Mouse (Mus musculus) heart, embryonic 12.5 days (tissue): ENCODE measurements around the gene Ip6k2. TPM values are rescaled to one million over a fixed set of nuclear protein-coding genes. Genes with fewer than 3 reads are reported as not detected.
A peak's percentile ranks its signal among the peaks of the same experiment; 100 is the strongest.

Source experiments
- ATAC-seq: fragments of 200-750 bp; cut with Nextera tagmentation; 2 replicates; pipeline ENCODE4 v1.8.0; 2017; ENCODE audit warnings: moderate TSS enrichment, moderate library complexity; ENCODE audit not compliant: insufficient number of reproducible peaks, low FRiP score
- H3K27ac ChIP-seq: fragments of 300-500 bp; sonication (generic); 2 replicates; pipeline ENCODE4 v1.5.1; 2016; ENCODE audit warnings: mild to moderate bottlenecking, moderate library complexity; ENCODE audit not compliant: poor library complexity, severe bottlenecking
- H3K27me3 ChIP-seq: fragments of 300-500 bp; sonication (generic); replicated peaks from 2 replicates; pipeline ENCODE4 v1.6.1; 2016; ENCODE audit warnings: mild to moderate bottlenecking, moderate library complexity
- H3K36me3 ChIP-seq: fragments of 300-500 bp; sonication (generic); 2 replicates; pipeline ENCODE4 v1.6.1; 2016; ENCODE audit warnings: mild to moderate bottlenecking, moderate library complexity
- H3K4me1 ChIP-seq: fragments of 300-500 bp; sonication (generic); replicated peaks from 2 replicates; pipeline ENCODE4 v1.6.1; 2016; ENCODE audit warnings: mild to moderate bottlenecking
- H3K4me2 ChIP-seq: fragments of 300-500 bp; sonication (generic); 2 replicates; pipeline ENCODE4 v1.6.1; 2016; ENCODE audit warnings: mild to moderate bottlenecking, moderate library complexity
- H3K4me3 ChIP-seq: fragments of 300-500 bp; sonication (generic); 2 replicates; pipeline ENCODE4 v1.5.1; 2016; ENCODE audit warnings: mild to moderate bottlenecking
- H3K9ac ChIP-seq: fragments of 300-500 bp; sonication (generic); 2 replicates; pipeline ENCODE4 v1.6.1; 2016; ENCODE audit warnings: mild to moderate bottlenecking, moderate library complexity
- H3K9me3 ChIP-seq: fragments of 300-500 bp; sonication (generic); replicated peaks from 2 replicates; pipeline ENCODE4 v1.6.1; 2016; ENCODE audit warnings: mild to moderate bottlenecking, moderate library complexity
- WGBS: fragments of 180-500 bp; shearing (Covaris S2); methylation state at CpG from one replicate; pipeline ENCODE4 v1.1.7; 2016; 5-methylcytosine and 5-hydroxymethylcytosine counted together
- polyA plus RNA-seq: library from polyadenylated mRNA; unstranded; fragments of >200 nt; fragmentation: Nextera tagmentation; extraction: Ambion mirVana; gene quantifications from 2 replicates; pipeline ENCODE4 v1.2.1, GENCODE M21; 2016

Ip6k2 gene
- polyA plus RNA-seq, 1 experiment from 2014 or later = 45.1 TPM

DNA sequence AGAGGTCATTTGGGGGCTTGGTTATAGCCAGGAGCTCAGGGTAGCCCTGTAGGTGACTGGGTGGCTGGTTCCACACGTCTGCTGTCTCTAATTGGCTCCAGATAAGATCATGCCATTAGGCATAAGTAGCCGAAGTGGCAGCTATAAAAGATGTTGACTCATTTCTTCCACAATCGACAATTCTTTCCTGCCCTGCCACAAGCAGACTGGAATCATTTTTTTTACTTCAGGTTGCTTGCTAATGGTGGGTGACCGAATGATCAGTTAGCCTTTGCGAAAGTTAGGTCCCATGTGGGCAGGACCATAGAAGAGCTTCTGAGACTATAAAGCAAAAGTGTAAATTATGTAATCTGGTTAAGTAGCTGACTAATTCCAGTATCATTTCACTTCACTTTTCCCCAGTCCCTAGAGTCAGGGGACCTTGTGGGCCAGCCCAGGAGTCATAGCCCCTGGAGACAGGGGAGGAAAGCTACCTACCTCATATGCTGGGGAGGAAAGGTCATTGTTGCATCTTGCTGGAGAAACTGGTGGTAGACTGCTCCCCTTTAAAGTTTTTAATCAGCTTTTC, 15.0 kb downstream of the Ip6k2 start:
- Histone ChIP-seq H3K4me2 (no peak overlapping the region), H3K27me3 (no peaks in the 10 kb centered on the region), H3K9me3 (no peaks in the 10 kb centered on the region), H3K4me3 (no peak overlapping the region), H3K4me1 (peaks cover 39% of the 10 kb centered on the region), H3K9ac (no peak overlapping the region), H3K36me3 (peaks cover 63% of the 10 kb centered on the region), H3K27ac (no peak overlapping the region)
- WGBS = 78% methylated on average over 5 of the region's 5 CpGs
- no peak for ATAC-seq

GRCm38 (mm10) chr9:108799564-108799963, 16.0 kb downstream of the Ip6k2 start:
- peaks cover 71% of the 10 kb centered on the region for H3K36me3 ChIP-seq
- no peak overlapping the region for H3K4me2 ChIP-seq
- no peaks in the 10 kb centered on the region for H3K27me3 ChIP-seq
- H3K9me3 ChIP-seq = no peaks in the 10 kb centered on the region
- H3K4me3 ChIP-seq = no peak overlapping the region
- peaks cover 31% of the 10 kb centered on the region for H3K4me1 ChIP-seq
- WGBS = 86% methylated on average over 3 of the region's 3 CpGs
- H3K27ac ChIP-seq = no peak overlapping the region
- H3K9ac ChIP-seq = no peak overlapping the region
- no peak for ATAC-seq

GRCm38 (mm10) chr9:108805768-108806167, 22.2 kb downstream of the Ip6k2 start:
- Histone ChIP-seq H3K4me3 (no peak overlapping the region), H3K4me2 (no peak overlapping the region), H3K27ac (no peak overlapping the region), H3K27me3 (no peaks in the 10 kb centered on the region), H3K9me3 (no peaks in the 10 kb centered on the region), H3K4me1 (peaks cover 43% of the 10 kb centered on the region), H3K36me3 (peaks cover 57% of the 10 kb centered on the region), H3K9ac (no peak overlapping the region)
- no peak for ATAC-seq
- WGBS = 76% methylated on average over 8 of the region's 8 CpGs

DNA sequence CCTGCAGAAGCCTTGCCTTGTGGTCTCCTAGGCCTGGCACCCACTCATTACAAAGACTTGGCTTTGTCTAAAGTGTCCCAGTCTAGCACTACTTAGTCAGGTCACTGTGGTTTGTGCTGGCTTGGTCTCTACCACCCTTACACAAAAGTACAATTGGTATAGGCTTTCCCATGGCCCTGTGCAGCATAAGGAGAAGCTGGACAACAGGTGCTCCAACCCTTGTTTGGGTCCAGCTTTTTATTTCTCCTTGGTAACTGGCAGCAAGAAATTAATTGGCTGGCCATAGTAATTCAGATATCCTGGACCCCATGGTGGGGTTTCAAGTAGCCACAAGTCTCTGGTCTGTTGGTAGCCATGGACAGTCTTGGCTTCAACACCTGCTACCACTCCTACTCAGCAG, 22.8 kb downstream of the Ip6k2 start:
- H3K27ac ChIP-seq = 0 out of 2 replicates have a peak overlapping the region, but pooled peaks have one; percentile 3
- H3K9ac ChIP-seq = no peak overlapping the region

GRCm38 (mm10) chr9:108806831-108807230, 23.2 kb downstream of the Ip6k2 start:
- WGBS = 70% methylated on average over 1 of the region's 1 CpGs
- H3K27ac ChIP-seq = peak overlapping the region; percentile 3; the same call in 1 of the 2 replicates
- ATAC-seq = no peak

More for the DNA sequence above, 22.8 kb downstream of the Ip6k2 start:
- ATAC-seq = no peak
- H3K4me2 ChIP-seq = no peak overlapping the region
- no peaks in the 10 kb centered on the region for H3K9me3 ChIP-seq
- peaks cover 57% of the 10 kb centered on the region for H3K36me3 ChIP-seq
- H3K27me3 ChIP-seq = no peaks in the 10 kb centered on the region
- peaks cover 43% of the 10 kb centered on the region for H3K4me1 ChIP-seq
- no peak overlapping the region for H3K4me3 ChIP-seq

GRCm38 (mm10) chr9:108807674-108808073, 24.1 kb downstream of the Ip6k2 start:
- H3K4me2 ChIP-seq = peak overlapping the region; percentile 80; the same call in 1 of the 2 replicates
- ATAC-seq = 0 out of 2 replicates have a peak, but pooled peaks have one; percentile 34
- H3K27ac ChIP-seq = no peak overlapping the region
- 66% methylated on average over 5 of the region's 5 CpGs for WGBS
- H3K9ac ChIP-seq = no peak overlapping the region; the same call in 1 of the 2 replicates
- no peaks in the 10 kb centered on the region for H3K9me3 ChIP-seq
- H3K27me3 ChIP-seq = no peaks in the 10 kb centered on the region
- H3K4me3 ChIP-seq = no peak overlapping the region
- peaks cover 60% of the 10 kb centered on the region for H3K36me3 ChIP-seq
- H3K4me1 ChIP-seq = peaks cover 43% of the 10 kb centered on the region

More at GRCm38 (mm10) chr9:108806831-108807230, 23.2 kb downstream of the Ip6k2 start:
- no peaks in the 10 kb centered on the region for H3K27me3 ChIP-seq
- no peak overlapping the region for H3K9ac ChIP-seq
- no peak overlapping the region for H3K4me2 ChIP-seq
- no peaks in the 10 kb centered on the region for H3K9me3 ChIP-seq
- peaks cover 43% of the 10 kb centered on the region for H3K4me1 ChIP-seq
- peaks cover 57% of the 10 kb centered on the region for H3K36me3 ChIP-seq
- H3K4me3 ChIP-seq = no peak overlapping the region

GRCm38 (mm10) chr9:108808163-108808665, 24.6 kb downstream of the Ip6k2 start, which contains the start of gene Nckipsd:
TSS of gene Nckipsd (plus strand) at chr9:108808368.
- Histone ChIP-seq H3K9me3 (no peaks in the 10 kb centered on the region), H3K9ac (peak within 1 kb of the TSS; percentile 75), H3K4me3 (peak within 1 kb of the TSS; percentile 61), H3K4me1 (peaks cover 43% of the 10 kb centered on the region), H3K27me3 (no peaks in the 10 kb centered on the region), H3K36me3 (peaks cover 63% of the 10 kb centered on the region), H3K4me2 (peak within 1 kb of the TSS; percentile 80), H3K27ac (peak within 1 kb of the TSS; percentile 3; the same call in 1 of the 2 replicates)
- ATAC-seq = peak; percentile 89
- under 1% methylated on average over 62 of the region's 62 CpGs for WGBS

DNA sequence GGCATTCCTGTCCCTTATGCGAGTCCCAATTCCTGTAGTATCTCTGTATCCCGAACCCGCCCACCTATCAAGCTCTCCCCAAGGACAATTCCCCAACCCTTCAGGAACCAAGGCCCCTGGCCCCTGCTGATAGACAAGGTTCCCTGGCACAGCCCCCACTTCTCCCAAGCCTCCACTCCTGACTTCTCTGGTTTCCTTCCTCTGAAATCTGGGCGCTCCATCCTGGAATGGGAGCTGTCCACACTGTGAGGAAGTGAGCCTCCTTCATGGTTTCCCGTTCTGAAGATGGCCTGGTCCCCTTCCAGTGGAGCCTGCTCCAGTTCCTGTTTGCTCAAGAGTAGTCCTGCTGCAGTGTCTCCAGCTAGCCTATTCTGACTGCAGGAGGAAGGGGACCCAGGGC, 25.6 kb downstream of the Ip6k2 start:
- peak overlapping the region; percentile 75; the same call in 1 of the 2 replicates for H3K9ac ChIP-seq
- no peaks in the 10 kb centered on the region for H3K27me3 ChIP-seq
- peaks cover 43% of the 10 kb centered on the region for H3K4me1 ChIP-seq
- peak overlapping the region; percentile 61 for H3K4me3 ChIP-seq
- no peaks in the 10 kb centered on the region for H3K9me3 ChIP-seq
- H3K36me3 ChIP-seq = peaks cover 63% of the 10 kb centered on the region
- no peak overlapping the region for H3K27ac ChIP-seq
- ATAC-seq = no peak
- H3K4me2 ChIP-seq = peak overlapping the region; percentile 80
- WGBS = 40% methylated on average over 5 of the region's 5 CpGs

- Histone ChIP-seq H3K36me3 (peaks cover 63% of the 10 kb centered on the region), H3K4me3 (no peak overlapping the region), H3K4me1 (peaks cover 43% of the 10 kb centered on the region), H3K4me2 (peak overlapping the region; percentile 80), H3K9ac (no peak overlapping the region), H3K27ac (no peak overlapping the region), H3K27me3 (no peaks in the 10 kb centered on the region), H3K9me3 (no peaks in the 10 kb centered on the region)
- 75% methylated on average over 6 of the region's 6 CpGs for WGBS
- ATAC-seq = no peak
These were observed 26.1 kb downstream of the Ip6k2 start for GRCm38 (mm10) chr9:108809723-108810122.

DNA sequence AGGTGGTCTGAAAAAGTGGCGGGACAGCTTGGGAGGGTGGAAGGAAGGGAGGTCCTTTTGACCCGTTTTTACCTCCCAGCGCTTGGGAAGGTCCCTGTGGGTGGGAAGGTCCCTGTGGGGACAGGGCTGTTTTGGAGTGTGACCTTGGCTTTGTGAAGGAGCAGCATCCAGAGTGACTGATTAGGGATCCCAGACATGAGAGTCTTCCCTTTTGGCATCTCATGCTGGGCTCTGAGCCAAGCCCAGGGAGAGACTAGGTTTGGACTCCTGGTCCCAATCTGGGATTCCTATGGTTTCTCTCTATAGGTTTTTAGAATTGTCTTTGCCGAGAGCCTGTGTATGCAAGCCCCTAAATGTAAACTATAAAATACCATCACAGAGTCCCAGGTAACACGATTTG, 26.9 kb downstream of the Ip6k2 start:
- no peaks in the 10 kb centered on the region for H3K27me3 ChIP-seq
- no peak overlapping the region for H3K4me2 ChIP-seq
- H3K4me1 ChIP-seq = peaks cover 40% of the 10 kb centered on the region
- H3K4me3 ChIP-seq = no peak overlapping the region
- H3K9me3 ChIP-seq = no peaks in the 10 kb centered on the region
- no peak for ATAC-seq
- peaks cover 63% of the 10 kb centered on the region for H3K36me3 ChIP-seq
- no peak overlapping the region for H3K27ac ChIP-seq
- no peak overlapping the region for H3K9ac ChIP-seq
- 72% methylated on average over 5 of the region's 5 CpGs for WGBS

DNA sequence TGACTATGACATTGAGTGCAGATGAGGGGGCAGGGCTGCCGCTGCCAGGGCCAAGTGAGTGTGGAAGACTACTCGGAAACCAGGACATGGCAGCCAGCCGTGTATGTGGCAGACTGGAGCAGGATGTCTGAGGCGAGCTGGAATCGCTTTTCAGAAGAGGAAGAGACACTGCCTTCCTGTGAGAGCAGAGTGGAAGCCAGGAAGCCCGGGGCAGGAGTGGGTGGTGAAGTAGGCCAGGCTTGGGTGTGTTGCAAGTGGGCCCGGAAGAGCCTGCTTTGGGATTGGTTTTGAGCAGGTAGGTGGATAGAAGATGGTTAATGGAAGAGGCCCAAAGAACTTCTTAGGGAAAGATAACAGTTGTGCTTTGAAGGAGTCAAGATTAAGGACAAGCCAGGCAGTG, 32.0 kb downstream of the Ip6k2 start:
- H3K9me3 ChIP-seq = no peaks in the 10 kb centered on the region
- 79% methylated on average over 7 of the region's 7 CpGs for WGBS
- H3K36me3 ChIP-seq = peaks cover 72% of the 10 kb centered on the region
- no peak overlapping the region for H3K9ac ChIP-seq
- no peak overlapping the region for H3K4me3 ChIP-seq
- H3K4me2 ChIP-seq = no peak overlapping the region
- 0 out of 2 replicates have a peak, but pooled peaks cover 7% of the 10 kb centered on the region for H3K27me3 ChIP-seq
- H3K27ac ChIP-seq = no peak overlapping the region
- H3K4me1 ChIP-seq = peaks cover under 1% of the 10 kb centered on the region; the same call in 1 of the 2 replicates
- no peak for ATAC-seq
